Comparison of ENCODE assay signal across 8 mouse cellular contexts in the genomic region with DNA sequence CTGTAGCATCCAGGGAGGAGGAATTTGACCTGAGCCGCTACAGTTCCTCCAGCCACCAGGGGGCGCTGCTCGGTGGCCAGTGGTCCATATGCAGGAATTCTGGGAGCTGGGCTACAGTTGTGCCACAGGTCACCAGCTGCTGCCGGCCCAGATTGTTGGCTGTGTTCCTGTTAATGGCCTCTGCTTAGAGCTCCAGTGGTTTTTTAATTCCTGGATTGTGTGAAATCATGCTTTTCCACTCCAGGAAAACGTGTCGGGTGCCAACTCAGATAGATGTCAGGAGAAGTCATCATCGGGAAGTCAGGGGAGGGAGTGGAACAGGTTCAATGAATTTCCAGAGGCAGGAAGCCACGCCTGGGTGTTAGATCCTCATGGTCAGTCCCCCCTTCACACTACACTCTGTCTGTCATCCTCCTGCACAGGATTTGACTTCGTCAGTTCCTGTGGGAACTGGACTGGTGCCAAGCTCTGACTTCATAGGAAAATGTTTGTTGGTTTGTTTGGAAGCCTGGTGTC. TPM values are rescaled to one million over a fixed set of nuclear protein-coding genes. Genes with fewer than 3 reads are reported as not detected.
DNase-seq lines count a peak whose midpoint lies in the region; ATAC-seq and TF ChIP-seq lines count a peak whose summit lies in the region.

No protein-coding gene starts in this region.

- no peak overlapping the region for H3K4me3 ChIP-seq in G1E (ENCODE audit: low read depth, low read length)
- H3K4me3 ChIP-seq in embryonic facial prominence, embryonic 11.5 days (ENCODE audit: low read depth, low read length), result no peak overlapping the region
- no peak overlapping the region for H3K4me3 ChIP-seq in heart, embryonic 15.5 days

- ATAC-seq in G1E (ENCODE audit: extremely low read depth, insufficient number of reproducible peaks, low FRiP score, poor library complexity, severe bottlenecking), result no peak
- ATAC-seq in embryonic facial prominence, embryonic 11.5 days (replicated peaks; ENCODE audit: insufficient number of reproducible peaks, low FRiP score, low TSS enrichment, low read depth), result no peak
- ATAC-seq in heart, embryonic 15.5 days (replicated peaks; ENCODE audit: insufficient number of reproducible peaks, insufficient read depth, low FRiP score, low read depth), result peak; percentile 65

- WGBS in embryonic facial prominence, embryonic 11.5 days, result 39% methylated on average over 9 of the region's 9 CpGs
- WGBS in heart, embryonic 15.5 days, result 19% methylated on average over 9 of the region's 9 CpGs

- H3K4me2 ChIP-seq in embryonic facial prominence, embryonic 11.5 days (ENCODE audit: low read depth, low read length), result peak overlapping the region; percentile 19; the same call in 1 of the 2 replicates
- H3K4me2 ChIP-seq in heart, embryonic 15.5 days, result peak overlapping the region; percentile 48

- TF ChIP-seq CTCF in G1E (IDR thresholded peaks at IDR 0.05; ENCODE audit: low read depth, low read length), result peak; percentile 64

- H3K27ac ChIP-seq in embryonic facial prominence, embryonic 11.5 days (replicated peaks; ENCODE audit: low read depth, low read length), result no peak overlapping the region
- H3K27ac ChIP-seq in heart, embryonic 15.5 days, result peak overlapping the region; percentile 38

- H3K9me3 ChIP-seq in G1E (replicated peaks), result no peaks in the 10 kb centered on the region; the same call in 1 of the 2 replicates
- H3K9me3 ChIP-seq in embryonic facial prominence, embryonic 11.5 days (replicated peaks; ENCODE audit: control insufficient read depth, low read length), result no peaks in the 10 kb centered on the region
- no peaks in the 10 kb centered on the region for H3K9me3 ChIP-seq in heart, embryonic 15.5 days (replicated peaks)

- peak; percentile 32 for DNase-seq in G1E (ENCODE audit: low spot score)
- peak; percentile 36 to 60 for DNase-seq in adrenal gland, postnatal 4 days (ENCODE audit: low spot score in 2 of 2)
- DNase-seq in embryonic facial prominence, embryonic 11.5 days (ENCODE audit: low spot score), result peak; percentile 68
- DNase-seq in kidney, postnatal 25 days, result peak; percentile 83 to 86
- DNase-seq in lung, postnatal 14 days, result peak; percentile 77
- peak; percentile 72 for DNase-seq in retina, postnatal 7 days (ENCODE audit: low read depth, low spot score)
- DNase-seq in yolk sac, embryonic 10.5 days (ENCODE audit: low spot score), result peak; percentile 37

- no peaks in the 10 kb centered on the region for H3K27me3 ChIP-seq in G1E (ENCODE audit: insufficient read depth, low read length)
- H3K27me3 ChIP-seq in embryonic facial prominence, embryonic 11.5 days (ENCODE audit: control insufficient read depth, insufficient read depth, low read length), result no peaks in the 10 kb centered on the region
- 0 out of 2 replicates have a peak, but pooled peaks cover 4% of the 10 kb centered on the region for H3K27me3 ChIP-seq in heart, embryonic 15.5 days

- no peak overlapping the region; the same call in 1 of the 2 replicates for H3K9ac ChIP-seq in embryonic facial prominence, embryonic 11.5 days (replicated peaks; ENCODE audit: low read length)
- no peak overlapping the region for H3K9ac ChIP-seq in heart, embryonic 15.5 days

- no peaks in the 10 kb centered on the region for H3K36me3 ChIP-seq in G1E (replicated peaks)
- no peaks in the 10 kb centered on the region for H3K36me3 ChIP-seq in embryonic facial prominence, embryonic 11.5 days (replicated peaks; ENCODE audit: control insufficient read depth, insufficient read depth, low read depth, low read length)
- H3K36me3 ChIP-seq in heart, embryonic 15.5 days, result no peaks in the 10 kb centered on the region

- H3K4me1 ChIP-seq in G1E (ENCODE audit: insufficient read depth, low read depth, low read length), result 0 out of 2 replicates have a peak, but pooled peaks cover 4% of the 10 kb centered on the region
- H3K4me1 ChIP-seq in embryonic facial prominence, embryonic 11.5 days (ENCODE audit: control insufficient read depth, insufficient read depth, low read length), result no peaks in the 10 kb centered on the region
- H3K4me1 ChIP-seq in heart, embryonic 15.5 days (replicated peaks), result peaks cover 4% of the 10 kb centered on the region

RNA-seq across cellular contexts. Expression of gene Usp30, which starts 13.0 kb away (rescaled TPM):
- total RNA-seq in G1E (2014; fragmentation: Nextera tagmentation), result 11.8 and 19.3 TPM in 2 replicates
- 7.6 and 9.0 TPM in 2 replicates for total RNA-seq in G1E (2017)
- 9.9 TPM in 2 replicates for polyA plus RNA-seq in G1E (2012)
- total RNA-seq in adrenal gland, postnatal 4 days (2021), result 10 to 100 TPM; 40.3 to 41.2 TPM
- polyA plus RNA-seq in embryonic facial prominence, embryonic 11.5 days (2014; fragmentation: Nextera tagmentation; extraction: Ambion mirVana), result 10.0 and 11.4 TPM in 2 replicates
- 7.8 and 8.9 TPM in 2 replicates for polyA plus RNA-seq in heart, embryonic 15.5 days (2015; fragmentation: Nextera tagmentation; extraction: Ambion mirVana)

RNA-seq across cellular contexts. Expression of gene Svop, which starts 39.1 kb away (rescaled TPM):
- total RNA-seq in G1E (2014; fragmentation: Nextera tagmentation) (not detected in 2 replicates), G1E (2017) (0.05 and 0.06 TPM in 2 replicates)
- not detected in 2 replicates for polyA plus RNA-seq in G1E (2012)
- total RNA-seq in adrenal gland, postnatal 4 days (2021), result 1 to 10 TPM; 6.2 to 7.5 TPM
- polyA plus RNA-seq in embryonic facial prominence, embryonic 11.5 days (2014; fragmentation: Nextera tagmentation; extraction: Ambion mirVana), result 3.3 and 4.1 TPM in 2 replicates
- 0.53 TPM in 1 of 2 replicates, not detected in the other for polyA plus RNA-seq in heart, embryonic 15.5 days (2015; fragmentation: Nextera tagmentation; extraction: Ambion mirVana)

RNA-seq across cellular contexts. Expression of gene Dao, which starts 48.8 kb away (rescaled TPM):
- not detected in 2 replicates for total RNA-seq in G1E (2014; fragmentation: Nextera tagmentation)
- total RNA-seq in G1E (2017), result not detected in 2 replicates
- polyA plus RNA-seq in G1E (2012), result not detected in 2 replicates
- 10 to 100 TPM in 1 of 2 experiments, under 1 TPM in 1; 0.51 to 16.1 TPM for total RNA-seq in adrenal gland, postnatal 4 days (2021)
- polyA plus RNA-seq in embryonic facial prominence, embryonic 11.5 days (2014; fragmentation: Nextera tagmentation; extraction: Ambion mirVana), result not detected in 2 replicates
- not detected in 2 replicates for polyA plus RNA-seq in heart, embryonic 15.5 days (2015; fragmentation: Nextera tagmentation; extraction: Ambion mirVana)

RNA-seq across cellular contexts. Expression of gene Ssh1, which starts 58.6 kb away (rescaled TPM):
- 18.0 and 28.4 TPM in 2 replicates for total RNA-seq in G1E (2014; fragmentation: Nextera tagmentation)
- total RNA-seq in G1E (2017), result 3.3 and 3.9 TPM in 2 replicates
- polyA plus RNA-seq in G1E (2012), result 12.4 and 13.8 TPM in 2 replicates
- 10 to 100 TPM; 25.0 to 27.4 TPM for total RNA-seq in adrenal gland, postnatal 4 days (2021)
- polyA plus RNA-seq in embryonic facial prominence, embryonic 11.5 days (2014; fragmentation: Nextera tagmentation; extraction: Ambion mirVana), result 26.0 and 29.0 TPM in 2 replicates
- polyA plus RNA-seq in heart, embryonic 15.5 days (2015; fragmentation: Nextera tagmentation; extraction: Ambion mirVana), result 9.0 and 11.7 TPM in 2 replicates

Comparison
In these comparisons a context has a peak if more than half of its experiments do, and no peak if none do; other contexts are left out.
1. DNase-seq: peak in every context shown above with its lines; median percentile 84 in kidney, postnatal 25 days; 77 in lung, postnatal 14 days; 72 in retina, postnatal 7 days; 68 in embryonic facial prominence, embryonic 11.5 days; 48 in adrenal gland, postnatal 4 days; 37 in yolk sac, embryonic 10.5 days; 32 in G1E.